Mouse (Mus musculus) v-Abl transformed pro-B cells (cell line): Measurements from ENCODE around the gene Commd2.

Experiments
- in situ Hi-C, 2 experiments: fragments of 400-800 bp; cut with MboI; formaldehyde crosslinking; loops; one replicate each; pipeline ENCODE4 v1.15.1; 2025; ENCODE audit not compliant: unreplicated experiment in 2 of 2

Gene Commd2

GRCm38 (mm10) chr3:57651231-57651864, at the start of gene Commd2:
TSS of gene Commd2 (minus strand) at chr3:57651715.
- in situ Hi-C loops = loop anchor here in 1 of 2 experiments (25.0 kb wide), 3 partner anchors 286 to 1036 kb away; partner anchors contain the start of gene Siah2

GRCm38 (mm10) chr3:57696779-57697178, 45.3 kb upstream of the Commd2 start:
- in situ Hi-C loops = no loop called here

GRCm38 (mm10) chr3:57696249-57696648, 44.7 kb upstream of the Commd2 start:
- in situ Hi-C loops = no loop called here

- in situ Hi-C loops = loop anchor here in 1 of 2 experiments (5.0 kb wide), 1 partner anchor 40 kb away; no protein-coding TSS in a partner anchor
Observed at GRCm38 (mm10) chr3:57692719-57693118, 41.2 kb upstream of the Commd2 start, which contains the start of gene Ankub1. TSS of gene Ankub1 (minus strand) at chr3:57692799.

- in situ Hi-C loops = loop anchor here in 1 of 2 experiments (5.0 kb wide), 1 partner anchor 41 kb away; no protein-coding TSS in a partner anchor
Observed at GRCm38 (mm10) chr3:57691772-57692171, 40.3 kb upstream of the Commd2 start.

- in situ Hi-C loops = loop anchor here in 1 of 2 experiments (10.0 kb wide), 1 partner anchor 237 kb away; no protein-coding TSS in a partner anchor
Observed at GRCm38 (mm10) chr3:57677786-57678185, 26.3 kb upstream of the Commd2 start.

- in situ Hi-C loops = loop anchor here (5.0 to 25.0 kb wide), 5 partner anchors 63 to 1013 kb away; partner anchors contain the start of genes Rnf13 (in 1 of the 2) and Siah2 (in 1 of the 2)
Observed at GRCm38 (mm10) chr3:57674075-57674474, 22.6 kb upstream of the Commd2 start.

- in situ Hi-C loops = loop anchor here (5.0 to 25.0 kb wide), 5 partner anchors 64 to 1014 kb away; partner anchors contain the start of genes Rnf13 (in 1 of the 2) and Siah2 (in 1 of the 2)
Observed at GRCm38 (mm10) chr3:57673586-57673985, 22.1 kb upstream of the Commd2 start.

- in situ Hi-C loops = loop anchor here (5.0 to 25.0 kb wide), 7 partner anchors 145 to 1020 kb away; partner anchors contain the start of gene Siah2 (in 1 of the 2)
Observed at GRCm38 (mm10) chr3:57667054-57667723, 15.7 kb upstream of the Commd2 start.

- in situ Hi-C loops = loop anchor here (5.0 to 25.0 kb wide), 7 partner anchors 146 to 1021 kb away; partner anchors contain the start of gene Siah2 (in 1 of the 2)
Observed at GRCm38 (mm10) chr3:57665880-57666279, 14.4 kb upstream of the Commd2 start.

GRCm38 (mm10) chr3:57664682-57665081, 13.2 kb upstream of the Commd2 start:
- in situ Hi-C loops = loop anchor here (5.0 to 25.0 kb wide), 8 partner anchors 148 to 1023 kb away; partner anchors contain the start of gene Siah2 (in 1 of the 2)

- in situ Hi-C loops = loop anchor here (5.0 to 25.0 kb wide), 7 partner anchors 151 to 1024 kb away; partner anchors contain the start of gene Siah2 (in 1 of the 2)
Observed at GRCm38 (mm10) chr3:57663731-57664130, 12.2 kb upstream of the Commd2 start.

- in situ Hi-C loops = loop anchor here in 1 of 2 experiments (25.0 kb wide), 3 partner anchors 279 to 1029 kb away; partner anchors contain the start of gene Siah2
Observed at GRCm38 (mm10) chr3:57658608-57659007, 7.1 kb upstream of the Commd2 start.

GRCm38 (mm10) chr3:57653646-57654045, 2.1 kb upstream of the Commd2 start:
- in situ Hi-C loops = loop anchor here in 1 of 2 experiments (25.0 kb wide), 3 partner anchors 284 to 1034 kb away; partner anchors contain the start of gene Siah2

GRCm38 (mm10) chr3:57652485-57652884, 970 bp upstream of the Commd2 start:
- in situ Hi-C loops = loop anchor here in 1 of 2 experiments (25.0 kb wide), 3 partner anchors 285 to 1035 kb away; partner anchors contain the start of gene Siah2

GRCm38 (mm10) chr3:57651865-57652259, 347 bp upstream of the Commd2 start:
- in situ Hi-C loops = loop anchor here in 1 of 2 experiments (25.0 kb wide), 3 partner anchors 285 to 1035 kb away; partner anchors contain the start of gene Siah2

- in situ Hi-C loops = loop anchor here in 1 of 2 experiments (25.0 kb wide), 1 partner anchor 1419 kb away; no protein-coding TSS in a partner anchor
Observed at GRCm38 (mm10) chr3:57643191-57643590, 8.3 kb downstream of the Commd2 start.

GRCm38 (mm10) chr3:57637596-57637995, 13.9 kb downstream of the Commd2 start:
- in situ Hi-C loops = loop anchor here in 1 of 2 experiments (25.0 kb wide), 1 partner anchor 1425 kb away; no protein-coding TSS in a partner anchor

- in situ Hi-C loops = loop anchor here in 1 of 2 experiments (25.0 kb wide), 1 partner anchor 1427 kb away; no protein-coding TSS in a partner anchor
Observed at GRCm38 (mm10) chr3:57634763-57635487, 16.6 kb downstream of the Commd2 start.
